Mouse (Mus musculus) cerebellum, adult 2 months (tissue): ENCODE data around the gene Tbc1d9b.

Experiments
- CTCF ChIP-seq: fragments of 200-500 bp; IDR thresholded peaks from 2 replicates; pipeline ENCODE4 v1.5.1; 2011; ENCODE audit warnings: low read depth, mild to moderate bottlenecking, control low read depth, low read length, moderate library complexity, borderline replicate concordance; ENCODE audit not compliant: insufficient read depth
- POLR2A ChIP-seq: fragments of 200-500 bp; IDR thresholded peaks from 2 replicates; pipeline ENCODE4 v1.6.1; 2011; ENCODE audit warnings: low read length, control low read depth, borderline replicate concordance; ENCODE audit not compliant: insufficient read depth

DNA sequence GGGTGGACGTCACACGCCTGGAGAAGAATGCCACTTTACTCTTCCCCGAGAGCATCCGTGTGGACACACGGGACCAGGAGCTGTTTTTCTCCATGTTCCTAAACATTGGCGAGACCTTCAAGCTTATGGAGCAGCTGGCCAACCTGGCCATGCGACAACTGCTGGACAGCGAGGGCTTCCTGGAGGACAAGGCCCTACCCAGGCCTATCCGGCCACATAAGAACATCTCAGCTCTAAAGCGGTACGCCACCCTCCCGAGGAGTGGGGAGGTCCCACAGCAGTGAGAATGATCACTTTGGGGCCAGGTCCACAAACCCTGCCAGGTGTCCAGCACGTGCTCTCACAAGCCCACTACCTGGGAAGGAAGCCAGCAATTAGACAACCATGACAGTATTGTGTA is 14.9 kb downstream of the Tbc1d9b start:
- no peak for TF ChIP-seq CTCF
- TF ChIP-seq POLR2A: no peak
